Mouse (Mus musculus) MEL (cell line): Measurements from ENCODE around the gene Ttc30b.

Experiments
- CTCF ChIP-seq, 3 experiments: IDR thresholded peaks in 2 of 3; conservative IDR thresholded peaks in 1 of 3; 2 replicates each; pipeline ENCODE4 v1.5.1; 2011 to 2012; ENCODE audit warnings: low read length in 3 of 3, low read depth in 2 of 3, mild to moderate bottlenecking in 2 of 3, improper control_type of control experiment in 1 of 3, inconsistent platforms in 1 of 3, mixed read lengths in 1 of 3, moderate library complexity in 1 of 3; ENCODE audit not compliant: control insufficient read depth in 1 of 3, insufficient read depth in 1 of 3, poor library complexity in 1 of 3, severe bottlenecking in 1 of 3
- ELF1 ChIP-seq: IDR thresholded peaks from 2 replicates; pipeline ENCODE4 v1.6.1; 2014; ENCODE audit warnings: low read depth, mild to moderate bottlenecking, inconsistent platforms, low read length, improper control_type of control experiment, moderate library complexity
- EP300 ChIP-seq, 2 experiments: IDR thresholded peaks; 2 replicates each; pipeline ENCODE4 v1.6.1; 2011; ENCODE audit warnings: improper control_type of control experiment in 2 of 2, low read length in 2 of 2, low read depth in 1 of 2, mild to moderate bottlenecking in 1 of 2
- GATA1 ChIP-seq: IDR thresholded peaks from 2 replicates; pipeline ENCODE4 v1.6.1; 2011; ENCODE audit warnings: low read depth, low read length, improper control_type of control experiment
- JUND ChIP-seq: IDR thresholded peaks from 2 replicates; pipeline ENCODE4 v1.6.1; 2011; ENCODE audit warnings: low read depth, mild to moderate bottlenecking, improper control_type of control experiment, low read length
- KAT2A ChIP-seq: conservative IDR thresholded peaks from 2 replicates; pipeline ENCODE4 v1.6.1; 2012; ENCODE audit warnings: low read depth, low read length, improper control_type of control experiment, inconsistent platforms
- MAX ChIP-seq: IDR thresholded peaks from 2 replicates; pipeline ENCODE4 v1.6.1; 2011; ENCODE audit warnings: low read length, improper control_type of control experiment
- POLR2A ChIP-seq, 2 experiments: IDR thresholded peaks; 2 replicates each; pipeline ENCODE4 v1.6.1; 2011 to 2012; ENCODE audit warnings: low read length in 2 of 2, mild to moderate bottlenecking in 2 of 2, control low read depth in 1 of 2, improper control_type of control experiment in 1 of 2, low read depth in 1 of 2, moderate library complexity in 1 of 2; ENCODE audit not compliant: control insufficient read depth in 1 of 2, insufficient read depth in 1 of 2, poor library complexity in 1 of 2
- POLR2AphosphoS2 ChIP-seq: IDR thresholded peaks from 2 replicates; pipeline ENCODE4 v1.6.1; 2011; ENCODE audit warnings: low read length, improper control_type of control experiment
- RAD21 ChIP-seq: IDR thresholded peaks from 2 replicates; pipeline ENCODE4 v1.6.1; 2011; ENCODE audit warnings: mild to moderate bottlenecking, low read depth, low read length, improper control_type of control experiment
- UBTF ChIP-seq: IDR thresholded peaks from 2 replicates; pipeline ENCODE4 v1.6.1; 2012; ENCODE audit warnings: low read depth, mild to moderate bottlenecking, inconsistent platforms, low read length, improper control_type of control experiment, moderate library complexity, borderline replicate concordance; ENCODE audit not compliant: insufficient read depth
- USF1 ChIP-seq: IDR thresholded peaks from 2 replicates; pipeline ENCODE4 v1.6.1; 2014; ENCODE audit warnings: low read depth, mild to moderate bottlenecking, inconsistent platforms, low read length, improper control_type of control experiment, moderate library complexity
- ZKSCAN1 ChIP-seq: IDR thresholded peaks from 2 replicates; pipeline ENCODE4 v1.6.1; 2012; ENCODE audit warnings: low read depth, mild to moderate bottlenecking, inconsistent platforms, low read length, improper control_type of control experiment, moderate library complexity

DNA sequence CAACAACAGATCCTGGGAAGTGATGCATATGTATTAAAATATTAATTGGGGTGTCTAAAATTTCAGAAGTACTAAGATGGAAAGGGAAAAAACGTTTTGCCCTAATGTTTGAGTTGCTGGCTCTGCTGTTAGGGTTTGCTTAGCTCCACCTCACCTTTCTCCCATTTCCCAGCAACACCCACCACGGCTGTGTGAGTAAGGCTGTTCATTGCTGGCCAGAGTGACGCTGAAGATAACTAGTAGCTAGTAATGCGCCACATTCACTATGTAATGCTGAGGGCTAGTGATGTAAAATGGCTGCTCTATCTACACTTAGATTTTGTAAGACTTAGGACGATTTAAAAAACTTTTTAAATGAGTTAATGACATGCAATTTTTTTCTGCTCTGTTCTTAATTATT is 42.7 kb downstream of the Ttc30b start:
- TF ChIP-seq CTCF (IDR thresholded peaks at IDR 0.05 in 2 of 3, conservative IDR thresholded peaks at IDR 0.05 in 1 of 3; ENCODE audit: control insufficient read depth in 1 of 3, insufficient read depth in 1 of 3, low read depth in 2 of 3, low read length in 3 of 3, poor library complexity in 1 of 3, severe bottlenecking in 1 of 3) (no peak), GATA1 (no peak), UBTF (no peak), MAX (no peak), POLR2A (IDR thresholded peaks at IDR 0.05; ENCODE audit: control insufficient read depth in 1 of 2, insufficient read depth in 1 of 2, low read depth in 1 of 2, low read length in 2 of 2, poor library complexity in 1 of 2) (no peak), JUND (no peak), ELF1 (no peak), USF1 (no peak), RAD21 (no peak), POLR2AphosphoS2 (no peak), EP300 (IDR thresholded peaks at IDR 0.05; ENCODE audit: low read depth in 1 of 2, low read length in 2 of 2) (no peak), ZKSCAN1 (no peak), KAT2A (no peak)
